Mouse (Mus musculus) liver, adult 2 months (tissue): ENCODE results near the gene P2rx2.

Experiments used
- CTCF ChIP-seq: fragments of 200-500 bp; IDR thresholded peaks from 2 replicates; pipeline ENCODE4 v1.5.1; 2011; ENCODE audit warnings: low read depth, low read length, control low read depth
- POLR2A ChIP-seq: fragments of 200-500 bp; IDR thresholded peaks from 2 replicates; pipeline ENCODE4 v1.6.1; 2011; ENCODE audit warnings: low read length, control low read depth; ENCODE audit not compliant: insufficient read depth; ENCODE audit errors: extremely low read depth

DNA sequence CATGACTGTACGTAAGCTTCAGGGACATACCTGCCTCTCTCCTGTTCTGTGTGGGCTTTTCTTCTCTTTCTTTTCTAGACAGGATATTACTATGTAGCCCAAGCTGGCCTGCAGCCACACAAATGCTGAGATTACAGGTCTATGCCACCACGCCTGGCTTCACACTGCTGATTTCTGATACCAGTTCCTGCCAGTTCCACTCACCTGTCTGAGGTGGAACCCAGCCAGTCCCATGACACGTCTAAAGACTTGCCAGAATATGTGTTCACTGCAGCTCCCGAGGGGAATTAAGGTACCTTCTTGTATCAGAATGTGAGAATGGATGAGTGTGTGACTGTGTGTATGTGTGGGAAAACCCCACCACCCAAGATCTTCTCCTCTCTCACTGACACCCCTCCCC is 47.6 kb upstream of the P2rx2 start:
- TF ChIP-seq CTCF, result no peak
- TF ChIP-seq POLR2A, result no peak
